Mouse (Mus musculus): Measurements from ENCODE around the gene Ppp1r9a. TPM values are rescaled to one million over a fixed set of nuclear protein-coding genes. Genes with fewer than 3 reads are reported as not detected.

Gene Ppp1r9a
- polyA plus RNA-seq, 1 experiment from 2014 or later: 21.3 TPM

GRCm38 (mm10) chr6:5198590-5198989, 295.9 kb downstream of the Ppp1r9a start:
- no peaks in the 10 kb centered on the region for H3K27me3 ChIP-seq (replicated peaks; ENCODE audit: control insufficient read depth, insufficient read depth, low read length)
- ATAC-seq (no peak), DNase-seq (ENCODE audit: low spot score) (no peak)
- H3K4me1 ChIP-seq (ENCODE audit: control insufficient read depth, insufficient read depth, low read length): no peaks in the 10 kb centered on the region
- 93% methylated on average over 5 of the region's 5 CpGs for WGBS
- no peak overlapping the region for H3K4me2 ChIP-seq (ENCODE audit: low read length)
- H3K27ac ChIP-seq (ENCODE audit: low read depth, low read length): no peak overlapping the region
- H3K9me3 ChIP-seq (replicated peaks; ENCODE audit: control insufficient read depth, low read length): no peaks in the 10 kb centered on the region
- H3K36me3 ChIP-seq (ENCODE audit: control insufficient read depth, insufficient read depth, low read length): no peaks in the 10 kb centered on the region
- H3K4me3 ChIP-seq (ENCODE audit: low read depth, low read length): no peak overlapping the region
- no peak overlapping the region for H3K9ac ChIP-seq (ENCODE audit: low read length)

GRCm38 (mm10) chr6:5199376-5199905, 296.7 kb downstream of the Ppp1r9a start:
- DNase-seq (ENCODE audit: low spot score) (no peak), ATAC-seq (no peak)
- no peaks in the 10 kb centered on the region for H3K27me3 ChIP-seq (replicated peaks; ENCODE audit: control insufficient read depth, insufficient read depth, low read length)
- H3K36me3 ChIP-seq (ENCODE audit: control insufficient read depth, insufficient read depth, low read length): no peaks in the 10 kb centered on the region
- no peak overlapping the region for H3K4me3 ChIP-seq (ENCODE audit: low read depth, low read length)
- no peaks in the 10 kb centered on the region for H3K9me3 ChIP-seq (replicated peaks; ENCODE audit: control insufficient read depth, low read length)
- no peak overlapping the region for H3K9ac ChIP-seq (ENCODE audit: low read length)
- H3K4me2 ChIP-seq (ENCODE audit: low read length): no peak overlapping the region
- no peak overlapping the region for H3K27ac ChIP-seq (ENCODE audit: low read depth, low read length)
- no peaks in the 10 kb centered on the region for H3K4me1 ChIP-seq (ENCODE audit: control insufficient read depth, insufficient read depth, low read length)
- WGBS: 84% methylated on average over 8 of the region's 8 CpGs

- 91% methylated on average over 3 of the region's 3 CpGs for WGBS
- Histone ChIP-seq H3K27me3 (replicated peaks; ENCODE audit: control insufficient read depth, insufficient read depth, low read length) (no peaks in the 10 kb centered on the region), H3K9me3 (replicated peaks; ENCODE audit: control insufficient read depth, low read length) (no peaks in the 10 kb centered on the region), H3K4me1 (ENCODE audit: control insufficient read depth, insufficient read depth, low read length) (no peaks in the 10 kb centered on the region), H3K9ac (ENCODE audit: low read length) (no peak overlapping the region), H3K4me3 (ENCODE audit: low read depth, low read length) (no peak overlapping the region), H3K36me3 (ENCODE audit: control insufficient read depth, insufficient read depth, low read length) (no peaks in the 10 kb centered on the region), H3K4me2 (ENCODE audit: low read length) (no peak overlapping the region), H3K27ac (ENCODE audit: low read depth, low read length) (no peak overlapping the region)
- no peak for ATAC-seq
- DNase-seq (ENCODE audit: low spot score): no peak
Observed at GRCm38 (mm10) chr6:5199916-5200315, 297.2 kb downstream of the Ppp1r9a start.

GRCm38 (mm10) chr6:5207817-5208216, 305.1 kb downstream of the Ppp1r9a start:
- Histone ChIP-seq H3K27ac (ENCODE audit: low read depth, low read length) (no peak overlapping the region), H3K27me3 (replicated peaks; ENCODE audit: control insufficient read depth, insufficient read depth, low read length) (no peaks in the 10 kb centered on the region), H3K9me3 (replicated peaks; ENCODE audit: control insufficient read depth, low read length) (no peaks in the 10 kb centered on the region), H3K4me3 (ENCODE audit: low read depth, low read length) (no peak overlapping the region), H3K9ac (ENCODE audit: low read length) (no peak overlapping the region), H3K4me1 (ENCODE audit: control insufficient read depth, insufficient read depth, low read length) (no peaks in the 10 kb centered on the region), H3K36me3 (ENCODE audit: control insufficient read depth, insufficient read depth, low read length) (no peaks in the 10 kb centered on the region), H3K4me2 (ENCODE audit: low read length) (no peak overlapping the region)
- DNase-seq (ENCODE audit: low spot score) (no peak), ATAC-seq (no peak)
- WGBS: 80% methylated on average over 2 of the region's 2 CpGs

Other genes starting within 250 kb of the Ppp1r9a start
- 48.0 and 48.3 TPM in 2 replicates for gene Sgce, start 155.7 kb upstream of the Ppp1r9a start, polyA plus RNA-seq (2014; fragmentation: Nextera tagmentation; extraction: Ambion mirVana)
- gene Peg10, start 155.6 kb upstream of the Ppp1r9a start, polyA plus RNA-seq (2014; fragmentation: Nextera tagmentation; extraction: Ambion mirVana): 9.3 and 9.8 TPM in 2 replicates

Measured in forebrain, embryonic 14.5 days (tissue).